Mouse (Mus musculus) liver, embryonic 13.5 days (tissue): ENCODE results near the gene Srgap3. TPM values are rescaled to one million over a fixed set of nuclear protein-coding genes. Genes with fewer than 3 reads are reported as not detected.

Source experiments
- ATAC-seq: fragments of 200-750 bp; cut with Nextera tagmentation; 2 replicates; pipeline ENCODE4 v1.8.0; 2017; ENCODE audit warnings: low read depth, mild to moderate bottlenecking, moderate number of reproducible peaks, moderate library complexity
- DNase-seq: peaks from one replicate; pipeline ENCODE4 v3.0.0; 2022
- H3K27ac ChIP-seq: fragments of 300-500 bp; sonication (generic); 2 replicates; pipeline ENCODE4 v1.5.1; 2015; ENCODE audit warnings: moderate library complexity, mild to moderate bottlenecking, inconsistent platforms
- H3K27me3 ChIP-seq: fragments of 300-500 bp; sonication (generic); 2 replicates; pipeline ENCODE4 v1.6.1; 2015; ENCODE audit warnings: mild to moderate bottlenecking, inconsistent platforms
- H3K36me3 ChIP-seq: fragments of 300-500 bp; sonication (generic); 2 replicates; pipeline ENCODE4 v1.6.1; 2015; ENCODE audit warnings: mild to moderate bottlenecking, inconsistent platforms
- H3K4me1 ChIP-seq: fragments of 300-500 bp; sonication (generic); replicated peaks from 2 replicates; pipeline ENCODE4 v1.6.1; 2015; ENCODE audit warnings: inconsistent platforms
- H3K4me2 ChIP-seq: fragments of 300-500 bp; sonication (generic); 2 replicates; pipeline ENCODE4 v1.6.1; 2015; ENCODE audit warnings: inconsistent platforms, mild to moderate bottlenecking, moderate library complexity
- H3K4me3 ChIP-seq: fragments of 300-500 bp; sonication (generic); replicated peaks from 2 replicates; pipeline ENCODE4 v1.5.1; 2015; ENCODE audit warnings: mild to moderate bottlenecking, inconsistent platforms
- H3K9ac ChIP-seq: fragments of 300-500 bp; sonication (generic); 2 replicates; pipeline ENCODE4 v1.6.1; 2015; ENCODE audit warnings: mild to moderate bottlenecking, inconsistent platforms
- H3K9me3 ChIP-seq: fragments of 300-500 bp; sonication (generic); replicated peaks from 2 replicates; pipeline ENCODE4 v1.6.1; 2016; ENCODE audit warnings: inconsistent platforms
- WGBS: fragments of 180-500 bp; shearing (Covaris S2); methylation state at CpG from one replicate; pipeline ENCODE4 v1.1.7; 2015; ENCODE audit not compliant: insufficient replicate concordance; 5-methylcytosine and 5-hydroxymethylcytosine counted together
- polyA plus RNA-seq: library from polyadenylated mRNA; unstranded; fragments of >200 nt; fragmentation: Nextera tagmentation; extraction: Ambion mirVana; gene quantifications from 2 replicates; pipeline ENCODE4 v1.2.1, GENCODE M21; 2015

Gene Srgap3
- polyA plus RNA-seq, 1 experiment from 2014 or later = 0.33 TPM

- Histone ChIP-seq H3K27ac (no peak overlapping the region), H3K27me3 (no peaks in the 10 kb centered on the region), H3K4me3 (no peak overlapping the region), H3K4me2 (no peak overlapping the region), H3K9me3 (no peaks in the 10 kb centered on the region), H3K4me1 (no peaks in the 10 kb centered on the region), H3K36me3 (no peaks in the 10 kb centered on the region), H3K9ac (no peak overlapping the region)
- WGBS = 67% methylated on average over 9 of the region's 9 CpGs
- no peak for ATAC-seq
- no peak for DNase-seq
Measured at GRCm38 (mm10) chr6:112808738-112809137, 138.3 kb downstream of the Srgap3 start.

GRCm38 (mm10) chr6:112801917-112802316 is 145.1 kb downstream of the Srgap3 start:
- Histone ChIP-seq H3K27ac (no peak overlapping the region), H3K27me3 (no peaks in the 10 kb centered on the region), H3K9ac (no peak overlapping the region), H3K36me3 (no peaks in the 10 kb centered on the region), H3K4me1 (no peaks in the 10 kb centered on the region), H3K4me3 (no peak overlapping the region), H3K9me3 (no peaks in the 10 kb centered on the region), H3K4me2 (no peak overlapping the region)
- DNase-seq = no peak
- ATAC-seq = no peak
- WGBS = 64% methylated on average over 3 of the region's 3 CpGs

- H3K4me2 ChIP-seq = no peak overlapping the region
- H3K9me3 ChIP-seq = no peaks in the 10 kb centered on the region
- H3K36me3 ChIP-seq = no peaks in the 10 kb centered on the region
- WGBS = 66% methylated on average over 5 of the region's 5 CpGs
- no peaks in the 10 kb centered on the region for H3K4me1 ChIP-seq
- H3K4me3 ChIP-seq = no peak overlapping the region
- H3K27ac ChIP-seq = no peak overlapping the region
- ATAC-seq (no peak), DNase-seq (no peak)
- H3K9ac ChIP-seq = no peak overlapping the region
- no peaks in the 10 kb centered on the region for H3K27me3 ChIP-seq
Measured at GRCm38 (mm10) chr6:112798378-112798777, 148.7 kb downstream of the Srgap3 start.

- Histone ChIP-seq H3K4me2 (no peak overlapping the region), H3K9ac (no peak overlapping the region), H3K4me3 (no peak overlapping the region), H3K4me1 (no peaks in the 10 kb centered on the region), H3K36me3 (no peaks in the 10 kb centered on the region), H3K27ac (no peak overlapping the region), H3K27me3 (no peaks in the 10 kb centered on the region), H3K9me3 (no peaks in the 10 kb centered on the region)
- 34% methylated on average over 2 of the region's 2 CpGs for WGBS
- DNase-seq (no peak), ATAC-seq (no peak)
Measured at GRCm38 (mm10) chr6:112796607-112797006, 150.5 kb downstream of the Srgap3 start.

- Histone ChIP-seq H3K9ac (no peak overlapping the region), H3K4me2 (no peak overlapping the region), H3K36me3 (no peaks in the 10 kb centered on the region), H3K4me1 (no peaks in the 10 kb centered on the region), H3K27me3 (no peaks in the 10 kb centered on the region), H3K4me3 (no peak overlapping the region), H3K27ac (no peak overlapping the region), H3K9me3 (no peaks in the 10 kb centered on the region)
- no peak for ATAC-seq
- DNase-seq = no peak
- 75% methylated on average over 5 of the region's 5 CpGs for WGBS
Measured at GRCm38 (mm10) chr6:112793887-112794286, 153.2 kb downstream of the Srgap3 start.

GRCm38 (mm10) chr6:112789901-112790300 is 157.2 kb downstream of the Srgap3 start:
- Histone ChIP-seq H3K27me3 (no peaks in the 10 kb centered on the region), H3K36me3 (no peaks in the 10 kb centered on the region), H3K4me3 (no peak overlapping the region), H3K27ac (no peak overlapping the region), H3K9ac (no peak overlapping the region), H3K4me1 (no peaks in the 10 kb centered on the region), H3K4me2 (no peak overlapping the region), H3K9me3 (no peaks in the 10 kb centered on the region)
- WGBS = 67% methylated on average over 6 of the region's 6 CpGs
- DNase-seq (no peak), ATAC-seq (no peak)

- H3K9ac ChIP-seq = no peak overlapping the region
- no peak overlapping the region for H3K4me3 ChIP-seq
- WGBS = 48% methylated on average over 10 of the region's 10 CpGs
- H3K4me2 ChIP-seq = no peak overlapping the region
- H3K4me1 ChIP-seq = no peaks in the 10 kb centered on the region
- no peak overlapping the region for H3K27ac ChIP-seq
- H3K27me3 ChIP-seq = no peaks in the 10 kb centered on the region
- DNase-seq (no peak), ATAC-seq (no peak)
- no peaks in the 10 kb centered on the region for H3K36me3 ChIP-seq
- H3K9me3 ChIP-seq = no peaks in the 10 kb centered on the region
Measured at GRCm38 (mm10) chr6:112788617-112789016, 158.4 kb downstream of the Srgap3 start.

GRCm38 (mm10) chr6:112788174-112788573 is 158.9 kb downstream of the Srgap3 start:
- Histone ChIP-seq H3K27me3 (no peaks in the 10 kb centered on the region), H3K4me1 (no peaks in the 10 kb centered on the region), H3K36me3 (no peaks in the 10 kb centered on the region), H3K27ac (no peak overlapping the region), H3K4me3 (no peak overlapping the region), H3K4me2 (no peak overlapping the region), H3K9ac (no peak overlapping the region), H3K9me3 (no peaks in the 10 kb centered on the region)
- no peak for DNase-seq
- 58% methylated on average over 1 of the region's 1 CpGs for WGBS
- ATAC-seq = no peak

- Histone ChIP-seq H3K27ac (no peak overlapping the region), H3K36me3 (no peaks in the 10 kb centered on the region), H3K4me3 (no peak overlapping the region), H3K9me3 (no peaks in the 10 kb centered on the region), H3K27me3 (no peaks in the 10 kb centered on the region), H3K4me2 (no peak overlapping the region), H3K9ac (no peak overlapping the region), H3K4me1 (no peaks in the 10 kb centered on the region)
- WGBS = 71% methylated on average over 10 of the region's 10 CpGs
- no peak for DNase-seq
- ATAC-seq = no peak
Measured at GRCm38 (mm10) chr6:112781409-112782093, 165.5 kb downstream of the Srgap3 start.

GRCm38 (mm10) chr6:112778211-112778610 is 168.9 kb downstream of the Srgap3 start:
- Histone ChIP-seq H3K36me3 (no peaks in the 10 kb centered on the region), H3K27ac (no peak overlapping the region), H3K4me2 (no peak overlapping the region), H3K9me3 (no peaks in the 10 kb centered on the region), H3K4me1 (no peaks in the 10 kb centered on the region), H3K9ac (no peak overlapping the region), H3K27me3 (no peaks in the 10 kb centered on the region), H3K4me3 (no peak overlapping the region)
- DNase-seq = no peak
- WGBS = 48% methylated on average over 3 of the region's 3 CpGs
- ATAC-seq = no peak

- H3K27me3 ChIP-seq = no peaks in the 10 kb centered on the region
- ATAC-seq (no peak), DNase-seq (no peak)
- H3K9ac ChIP-seq = no peak overlapping the region
- no peaks in the 10 kb centered on the region for H3K36me3 ChIP-seq
- 76% methylated on average over 6 of the region's 6 CpGs for WGBS
- H3K4me1 ChIP-seq = no peaks in the 10 kb centered on the region
- no peak overlapping the region for H3K4me2 ChIP-seq
- H3K4me3 ChIP-seq = no peak overlapping the region
- H3K27ac ChIP-seq = no peak overlapping the region
- no peaks in the 10 kb centered on the region for H3K9me3 ChIP-seq
Measured at GRCm38 (mm10) chr6:112776718-112777117, 170.3 kb downstream of the Srgap3 start.

GRCm38 (mm10) chr6:112773754-112774153 is 173.3 kb downstream of the Srgap3 start:
- Histone ChIP-seq H3K4me2 (no peak overlapping the region), H3K4me3 (no peak overlapping the region), H3K27ac (no peak overlapping the region), H3K27me3 (no peaks in the 10 kb centered on the region), H3K9me3 (no peaks in the 10 kb centered on the region), H3K9ac (no peak overlapping the region), H3K36me3 (no peaks in the 10 kb centered on the region), H3K4me1 (no peaks in the 10 kb centered on the region)
- DNase-seq = no peak
- no peak for ATAC-seq
- WGBS = 55% methylated on average over 7 of the region's 7 CpGs
